Mouse (Mus musculus) lung, postnatal 0 days (tissue): ENCODE measurements around the gene Mnat1. TPM values are rescaled to one million over a fixed set of nuclear protein-coding genes. Genes with fewer than 3 reads are reported as not detected.
A peak's percentile ranks its signal among the peaks of the same experiment; 100 is the strongest.

Experiments
- ATAC-seq: fragments of 200-750 bp; cut with Nextera tagmentation; 2 replicates; pipeline ENCODE4 v1.8.0; 2017; ENCODE audit warnings: moderate library complexity
- DNase-seq: peaks from one replicate; pipeline ENCODE4 v3.0.0-alpha.2; 2016; ENCODE audit warnings: low spot score
- H3K27ac ChIP-seq: fragments of 300-500 bp; sonication (generic); 2 replicates; pipeline ENCODE4 v1.5.1; 2014; ENCODE audit warnings: antibody characterized with exemption, mild to moderate bottlenecking, low read length, mixed read lengths
- H3K27me3 ChIP-seq: fragments of 300-500 bp; sonication (generic); replicated peaks from 2 replicates; pipeline ENCODE4 v1.6.1; 2014; ENCODE audit warnings: low read length, mixed read lengths; ENCODE audit not compliant: insufficient read depth
- H3K36me3 ChIP-seq: fragments of 300-500 bp; sonication (generic); 2 replicates; pipeline ENCODE4 v1.6.1; 2014; ENCODE audit warnings: low read length, mixed read lengths; ENCODE audit not compliant: insufficient read depth
- H3K4me1 ChIP-seq: fragments of 300-500 bp; sonication (generic); 2 replicates; pipeline ENCODE4 v1.6.1; 2014; ENCODE audit warnings: antibody characterized with exemption, low read depth, low read length, mixed read lengths; ENCODE audit not compliant: insufficient read depth
- H3K4me2 ChIP-seq: fragments of 300-500 bp; sonication (generic); replicated peaks from 2 replicates; pipeline ENCODE4 v1.6.1; 2014; ENCODE audit warnings: low read depth, mild to moderate bottlenecking, low read length, moderate library complexity, mixed read lengths
- H3K4me3 ChIP-seq: fragments of 300-500 bp; sonication (generic); 2 replicates; pipeline ENCODE4 v1.5.1; 2014; ENCODE audit warnings: low read depth, low read length
- H3K9ac ChIP-seq: fragments of 300-500 bp; sonication (generic); replicated peaks from 2 replicates; pipeline ENCODE4 v1.6.1; 2014; ENCODE audit warnings: low read depth, mild to moderate bottlenecking
- H3K9me3 ChIP-seq: fragments of 300-500 bp; sonication (generic); 2 replicates; pipeline ENCODE4 v1.6.1; 2016; ENCODE audit warnings: low read length, mixed read lengths
- CTCF ChIP-seq: IDR thresholded peaks from 2 replicates; pipeline ENCODE4 v1.5.1; 2016; ENCODE audit warnings: antibody characterized with exemption, mild to moderate bottlenecking
- EP300 ChIP-seq: IDR thresholded peaks from 2 replicates; pipeline ENCODE4 v1.6.1; 2016; ENCODE audit warnings: antibody characterized with exemption, mild to moderate bottlenecking, control low read depth
- WGBS: fragments of 180-500 bp; shearing (Covaris S2); extraction: QIAGEN DNeasy Blood & Tissue Kit; methylation state at CpG from one replicate; pipeline ENCODE4 v1.1.7; 2014; 5-methylcytosine and 5-hydroxymethylcytosine counted together
- polyA plus RNA-seq: library from polyadenylated mRNA; unstranded; fragments of >200 nt; fragmentation: Nextera tagmentation; extraction: Ambion mirVana; gene quantifications from 2 replicates; pipeline ENCODE4 v1.2.1, GENCODE M21; 2015

Gene Mnat1
- polyA plus RNA-seq, 1 experiment from 2014 or later, result 25.8 TPM

- no peak overlapping the region for H3K4me3 ChIP-seq
- H3K4me2 ChIP-seq, result no peak overlapping the region
- no peaks in the 10 kb centered on the region for H3K27me3 ChIP-seq
- no peaks in the 10 kb centered on the region for H3K36me3 ChIP-seq
- H3K4me1 ChIP-seq, result no peaks in the 10 kb centered on the region
- ATAC-seq, result no peak
- H3K9ac ChIP-seq, result no peak overlapping the region
- no peak overlapping the region for H3K27ac ChIP-seq
- 57% methylated on average over 3 of the region's 3 CpGs for WGBS
- DNase-seq, result peak; percentile 12
- TF ChIP-seq EP300 (no peak), CTCF (no peak)
- no peaks in the 10 kb centered on the region for H3K9me3 ChIP-seq
Measured at GRCm38 (mm10) chr12:73265381-73265978, 142.0 kb downstream of the Mnat1 start.

GRCm38 (mm10) chr12:73266597-73266996, 143.1 kb downstream of the Mnat1 start:
- no peak for ATAC-seq
- H3K27ac ChIP-seq, result no peak overlapping the region
- H3K27me3 ChIP-seq, result no peaks in the 10 kb centered on the region
- no peaks in the 10 kb centered on the region for H3K36me3 ChIP-seq
- no peak overlapping the region for H3K9ac ChIP-seq
- no peaks in the 10 kb centered on the region for H3K9me3 ChIP-seq
- TF ChIP-seq EP300 (no peak), CTCF (no peak)
- H3K4me1 ChIP-seq, result no peaks in the 10 kb centered on the region
- no peak overlapping the region for H3K4me3 ChIP-seq
- H3K4me2 ChIP-seq, result no peak overlapping the region
- WGBS, result 83% methylated on average over 1 of the region's 1 CpGs
- DNase-seq, result no peak

GRCm38 (mm10) chr12:73268497-73268896, 145.0 kb downstream of the Mnat1 start:
- no peak for DNase-seq
- 93% methylated on average over 1 of the region's 1 CpGs for WGBS
- ATAC-seq, result no peak
- H3K27me3 ChIP-seq, result no peaks in the 10 kb centered on the region
- no peaks in the 10 kb centered on the region for H3K4me1 ChIP-seq
- H3K4me2 ChIP-seq, result no peak overlapping the region
- no peak overlapping the region for H3K9ac ChIP-seq
- TF ChIP-seq CTCF (no peak), EP300 (no peak)
- no peak overlapping the region for H3K27ac ChIP-seq
- no peak overlapping the region for H3K4me3 ChIP-seq
- no peaks in the 10 kb centered on the region for H3K9me3 ChIP-seq
- H3K36me3 ChIP-seq, result no peaks in the 10 kb centered on the region

- Histone ChIP-seq H3K4me3 (no peak overlapping the region), H3K27ac (no peak overlapping the region), H3K4me1 (no peaks in the 10 kb centered on the region), H3K4me2 (no peak overlapping the region), H3K36me3 (no peaks in the 10 kb centered on the region), H3K9ac (no peak overlapping the region), H3K9me3 (no peaks in the 10 kb centered on the region), H3K27me3 (no peaks in the 10 kb centered on the region)
- WGBS, result 86% methylated on average over 3 of the region's 3 CpGs
- DNase-seq, result no peak
- TF ChIP-seq EP300 (no peak), CTCF (no peak)
- ATAC-seq, result no peak
Measured at GRCm38 (mm10) chr12:73269531-73269930, 146.0 kb downstream of the Mnat1 start.

- H3K9ac ChIP-seq, result no peak overlapping the region
- 79% methylated on average over 4 of the region's 4 CpGs for WGBS
- H3K4me3 ChIP-seq, result no peak overlapping the region
- no peaks in the 10 kb centered on the region for H3K9me3 ChIP-seq
- no peak overlapping the region for H3K4me2 ChIP-seq
- no peak overlapping the region for H3K27ac ChIP-seq
- TF ChIP-seq CTCF, result no peak
- TF ChIP-seq EP300, result no peak
- no peaks in the 10 kb centered on the region for H3K27me3 ChIP-seq
- ATAC-seq (no peak), DNase-seq (no peak)
- no peaks in the 10 kb centered on the region for H3K4me1 ChIP-seq
- H3K36me3 ChIP-seq, result no peaks in the 10 kb centered on the region
Measured at GRCm38 (mm10) chr12:73269933-73270332, 146.4 kb downstream of the Mnat1 start.

GRCm38 (mm10) chr12:73274921-73275320, 151.4 kb downstream of the Mnat1 start:
- Histone ChIP-seq H3K4me1 (no peaks in the 10 kb centered on the region), H3K9ac (no peak overlapping the region), H3K9me3 (peaks cover 2% of the 10 kb centered on the region; the same call in 1 of the 2 replicates), H3K27ac (no peak overlapping the region), H3K27me3 (no peaks in the 10 kb centered on the region), H3K4me2 (no peak overlapping the region), H3K4me3 (no peak overlapping the region), H3K36me3 (no peaks in the 10 kb centered on the region; the same call in 1 of the 2 replicates)
- ATAC-seq (no peak), DNase-seq (no peak)
- TF ChIP-seq EP300 (no peak), CTCF (no peak)
- WGBS, result 79% methylated on average over 3 of the region's 3 CpGs
